Mouse (Mus musculus) heart, postnatal 0 days (tissue): ENCODE results near the gene Etfbkmt. TPM values are rescaled to one million over a fixed set of nuclear protein-coding genes. Genes with fewer than 3 reads are reported as not detected.
A peak's percentile ranks its signal among the peaks of the same experiment; 100 is the strongest.

Source experiments
- ATAC-seq: fragments of 200-750 bp; cut with Nextera tagmentation; 2 replicates; pipeline ENCODE4 v1.8.0; 2017; ENCODE audit warnings: low read depth, moderate number of reproducible peaks, moderate library complexity; ENCODE audit not compliant: insufficient read depth
- DNase-seq: peaks from one replicate; pipeline ENCODE4 v3.0.0-alpha.2; 2016; ENCODE audit warnings: low spot score
- H3K27ac ChIP-seq: fragments of 300-500 bp; sonication (generic); 2 replicates; pipeline ENCODE4 v1.5.1; 2014; ENCODE audit warnings: low read depth, mild to moderate bottlenecking
- H3K27me3 ChIP-seq: fragments of 300-500 bp; sonication (generic); 2 replicates; pipeline ENCODE4 v1.6.1; 2014; ENCODE audit warnings: low read length, mixed read lengths; ENCODE audit not compliant: control insufficient read depth, insufficient read depth
- H3K36me3 ChIP-seq: fragments of 300-500 bp; sonication (generic); replicated peaks from 2 replicates; pipeline ENCODE4 v1.6.1; 2014; ENCODE audit warnings: low read length, mixed read lengths; ENCODE audit not compliant: control insufficient read depth, insufficient read depth
- H3K4me1 ChIP-seq: fragments of 300-500 bp; sonication (generic); 2 replicates; pipeline ENCODE4 v1.6.1; 2014; ENCODE audit warnings: antibody characterized with exemption; ENCODE audit not compliant: control insufficient read depth, insufficient read depth
- H3K4me2 ChIP-seq: fragments of 300-500 bp; sonication (generic); 2 replicates; pipeline ENCODE4 v1.6.1; 2014; ENCODE audit warnings: low read depth, mild to moderate bottlenecking, low read length, moderate library complexity
- H3K4me3 ChIP-seq: fragments of 300-500 bp; sonication (generic); 2 replicates; pipeline ENCODE4 v1.5.1; 2014; ENCODE audit warnings: low read depth, low read length
- H3K9ac ChIP-seq: fragments of 300-500 bp; sonication (generic); replicated peaks from 2 replicates; pipeline ENCODE4 v1.6.1; 2014; ENCODE audit warnings: low read depth, low read length, mixed read lengths
- H3K9me3 ChIP-seq: fragments of 300-500 bp; sonication (generic); replicated peaks from 2 replicates; pipeline ENCODE4 v1.6.1; 2016; ENCODE audit warnings: low read length; ENCODE audit not compliant: control insufficient read depth
- CTCF ChIP-seq: IDR thresholded peaks from 2 replicates; pipeline ENCODE4 v1.5.1; 2016; ENCODE audit warnings: antibody characterized with exemption, control low read depth, low read depth
- EP300 ChIP-seq: IDR thresholded peaks from 2 replicates; pipeline ENCODE4 v1.6.1; 2016; ENCODE audit warnings: antibody characterized with exemption, low read depth
- WGBS: fragments of 180-500 bp; shearing (Covaris S2); extraction: QIAGEN DNeasy Blood & Tissue Kit; methylation state at CpG from one replicate; pipeline ENCODE4 v1.1.7; 2014; 5-methylcytosine and 5-hydroxymethylcytosine counted together
- polyA plus RNA-seq: library from polyadenylated mRNA; unstranded; fragments of >200 nt; fragmentation: Nextera tagmentation; extraction: Ambion mirVana; gene quantifications from 2 replicates; pipeline ENCODE4 v1.2.1, GENCODE M21; 2015
- total RNA-seq: library from RNA; depleted of rRNA; stranded (reverse); fragments of >200 nt; gene quantifications from 2 replicates; pipeline ENCODE4 v1.2.3, GENCODE M21; 2014; ENCODE audit warnings: low replicate concordance

Gene Etfbkmt
- total and polyA plus RNA-seq, 2 experiments from 2014 or later = 21.8 to 22.4 TPM

GRCm38 (mm10) chr6:149145143-149145542 is 5.5 kb downstream of the Etfbkmt start:
- H3K4me1 ChIP-seq = no peaks in the 10 kb centered on the region
- no peak overlapping the region for H3K4me3 ChIP-seq
- ATAC-seq (no peak), DNase-seq (no peak)
- no peaks in the 10 kb centered on the region for H3K27me3 ChIP-seq
- no peak for TF ChIP-seq EP300
- TF ChIP-seq CTCF = no peak
- H3K4me2 ChIP-seq = no peak overlapping the region
- no peaks in the 10 kb centered on the region for H3K9me3 ChIP-seq
- no peak overlapping the region for H3K27ac ChIP-seq
- 83% methylated on average over 1 of the region's 1 CpGs for WGBS
- H3K9ac ChIP-seq = no peak overlapping the region
- 0 out of 2 replicates have a peak, but pooled peaks cover 13% of the 10 kb centered on the region for H3K36me3 ChIP-seq

- TF ChIP-seq EP300 = no peak
- TF ChIP-seq CTCF = no peak
- Histone ChIP-seq H3K4me3 (no peak overlapping the region), H3K27me3 (no peaks in the 10 kb centered on the region), H3K4me2 (no peak overlapping the region), H3K9me3 (no peaks in the 10 kb centered on the region), H3K36me3 (peaks cover 13% of the 10 kb centered on the region; the same call in 1 of the 2 replicates), H3K9ac (no peak overlapping the region), H3K4me1 (peaks cover 4% of the 10 kb centered on the region; the same call in 1 of the 2 replicates), H3K27ac (no peak overlapping the region)
- ATAC-seq (no peak), DNase-seq (no peak)
- WGBS = 76% methylated on average over 7 of the region's 7 CpGs
These were observed 9.0 kb downstream of the Etfbkmt start for GRCm38 (mm10) chr6:149148436-149149229.

DNA sequence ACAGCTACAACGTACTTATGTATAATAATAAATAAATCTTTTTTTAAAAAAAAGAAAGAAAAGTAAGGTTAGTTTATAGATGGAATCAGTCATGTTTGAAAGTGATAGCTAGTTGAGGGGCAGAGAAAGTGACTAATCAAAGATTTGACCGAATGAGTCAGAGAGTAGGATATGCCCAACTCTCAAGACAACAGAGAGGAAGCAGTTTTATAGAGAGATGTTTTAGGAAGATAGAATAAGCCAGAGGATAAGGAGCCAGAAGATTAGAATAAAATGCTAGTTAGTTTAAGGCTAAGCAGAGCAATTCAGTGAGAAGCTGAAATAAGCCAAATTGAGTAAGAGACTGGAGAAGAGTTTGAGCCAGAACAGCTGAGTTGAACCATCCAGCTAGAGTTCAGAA is 12.5 kb downstream of the Etfbkmt start:
- Histone ChIP-seq H3K4me3 (no peak overlapping the region), H3K27ac (no peak overlapping the region), H3K9me3 (no peaks in the 10 kb centered on the region), H3K27me3 (no peaks in the 10 kb centered on the region), H3K4me2 (no peak overlapping the region), H3K36me3 (peaks cover 9% of the 10 kb centered on the region; the same call in 1 of the 2 replicates), H3K4me1 (peaks cover 4% of the 10 kb centered on the region; the same call in 1 of the 2 replicates), H3K9ac (no peak overlapping the region)
- DNase-seq (no peak), ATAC-seq (no peak)
- TF ChIP-seq EP300 (no peak), CTCF (no peak)
- WGBS = 94% methylated on average over 2 of the region's 2 CpGs

DNA sequence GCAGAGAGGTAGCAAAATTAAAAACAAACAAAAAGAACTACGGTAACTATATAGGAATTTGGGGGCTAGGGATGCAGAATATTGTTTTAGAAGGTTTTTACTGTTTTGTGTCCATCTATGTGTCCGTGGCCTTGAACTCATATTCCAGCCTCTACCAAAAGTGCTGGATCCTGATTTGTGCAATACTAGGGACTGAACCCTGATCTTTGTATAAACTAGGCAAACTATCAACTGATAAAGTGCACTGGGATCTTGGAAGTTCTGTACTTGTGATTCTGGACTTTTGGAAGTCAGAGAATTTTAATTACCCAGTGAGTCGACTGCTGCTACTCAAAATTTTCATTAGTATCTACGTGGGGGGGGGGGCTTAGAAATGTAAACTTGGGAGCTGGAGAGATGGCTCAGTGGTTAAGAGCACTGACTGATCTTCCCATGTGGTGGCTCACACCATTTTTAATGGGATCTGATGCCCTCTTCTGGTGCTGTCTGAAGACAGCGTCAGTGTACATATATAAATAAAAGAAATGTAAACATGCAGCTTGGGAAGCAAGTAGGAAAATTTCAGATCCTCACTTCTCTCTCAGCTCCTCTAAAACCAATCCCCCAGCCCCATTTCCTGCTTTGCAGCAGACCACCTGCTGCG is 13.9 kb downstream of the Etfbkmt start:
- 42% methylated on average over 6 of the region's 6 CpGs for WGBS
- Histone ChIP-seq H3K4me2 (no peak overlapping the region), H3K4me3 (no peak overlapping the region), H3K4me1 (peaks cover 4% of the 10 kb centered on the region; the same call in 1 of the 2 replicates), H3K27ac (no peak overlapping the region), H3K36me3 (peaks cover 10% of the 10 kb centered on the region; the same call in 1 of the 2 replicates), H3K27me3 (no peaks in the 10 kb centered on the region), H3K9ac (no peak overlapping the region), H3K9me3 (no peaks in the 10 kb centered on the region)
- no peak for DNase-seq
- ATAC-seq = no peak
- TF ChIP-seq EP300 (no peak), CTCF (0 out of 2 replicates have a peak, but pooled peaks have one; percentile 6)

GRCm38 (mm10) chr6:149154116-149155030 is 14.7 kb downstream of the Etfbkmt start:
- 18% methylated on average over 8 of the region's 8 CpGs for WGBS
- ATAC-seq = no peak
- peaks cover 4% of the 10 kb centered on the region; the same call in 1 of the 2 replicates for H3K4me1 ChIP-seq
- DNase-seq = no peak
- no peak overlapping the region for H3K9ac ChIP-seq
- H3K9me3 ChIP-seq = no peaks in the 10 kb centered on the region
- peaks cover 10% of the 10 kb centered on the region; the same call in 1 of the 2 replicates for H3K36me3 ChIP-seq
- no peak overlapping the region for H3K4me2 ChIP-seq
- no peak overlapping the region for H3K27ac ChIP-seq
- TF ChIP-seq EP300 = no peak
- TF ChIP-seq CTCF = no peak
- no peaks in the 10 kb centered on the region for H3K27me3 ChIP-seq
- H3K4me3 ChIP-seq = no peak overlapping the region
